ENCODE assay signal across 9 mouse cellular contexts in the genomic region with DNA sequence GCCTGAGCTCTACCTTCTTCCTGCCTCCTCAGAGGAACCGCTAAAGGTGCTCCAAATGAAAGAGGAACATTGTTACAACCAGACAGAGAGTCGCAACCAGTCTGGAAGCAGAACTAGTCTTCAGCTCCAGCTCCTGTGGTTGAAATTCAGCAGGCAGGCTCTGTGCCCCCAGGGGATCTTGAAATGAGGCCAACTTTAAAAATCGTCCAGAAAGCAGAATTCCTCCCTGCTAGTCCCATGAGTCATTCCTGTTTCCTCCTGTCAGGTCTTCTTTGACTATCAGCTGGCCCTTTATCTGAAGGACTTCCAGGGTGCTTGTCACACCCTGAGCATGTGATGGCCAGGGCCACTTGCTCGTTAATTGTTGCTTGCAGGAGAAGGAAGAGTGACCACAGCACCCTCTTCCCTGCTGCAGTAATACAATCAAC.
DNase-seq lines count a peak whose midpoint lies in the region; ATAC-seq and TF ChIP-seq lines count a peak whose summit lies in the region.
"Had no signal": no experiment of that assay in that cellular context is flagged by ENCODE, and none has a peak within 500 bp of the region (broad histone marks: within the 10 kb centered on the region; RNA-seq: fewer than 3 reads in every experiment).

No protein-coding gene starts in this region.

- H3K4me2 ChIP-seq in limb, embryonic 13.5 days (replicated peaks) = peak overlapping the region; percentile 23; the same call in 1 of the 2 replicates
- H3K4me2 ChIP-seq: liver, embryonic 15.5 days had no signal

- WGBS in limb, embryonic 13.5 days = 20% methylated on average over 4 of the region's 4 CpGs

- no peak overlapping the region for H3K4me3 ChIP-seq in left cerebral cortex, adult 2 months
- H3K4me3 ChIP-seq in limb, embryonic 13.5 days = no peak overlapping the region
- H3K4me3 ChIP-seq: liver, embryonic 15.5 days had no signal

- H3K27ac ChIP-seq in left cerebral cortex, adult 2 months = no peak overlapping the region
- H3K27ac ChIP-seq in limb, embryonic 13.5 days = peak overlapping the region; percentile 55
- H3K27ac ChIP-seq: liver, embryonic 15.5 days had no signal

- no peak overlapping the region for H3K9ac ChIP-seq in limb, embryonic 13.5 days
- H3K9ac ChIP-seq: liver, embryonic 15.5 days had no signal

- no peak for TF ChIP-seq CTCF in left cerebral cortex, adult 2 months (IDR thresholded peaks at IDR 0.05)

- no peaks in the 10 kb centered on the region for H3K36me3 ChIP-seq in limb, embryonic 13.5 days
- H3K36me3 ChIP-seq: liver, embryonic 15.5 days had no signal

- DNase-seq in left cerebral cortex, postnatal 4 days = peak; percentile 39
- no peak for DNase-seq in left cerebral cortex, adult 2 months (ENCODE audit: extremely low spot score in 1 of 2, low spot score in 2 of 2)
- DNase-seq in adipocyte (ENCODE audit: low spot score) = peak; percentile 41
- DNase-seq in heart, postnatal 4 days = peak; percentile 27
- DNase-seq in urinary bladder, postnatal 36 days (ENCODE audit: low spot score in 2 of 2) = no peak
- no peak for DNase-seq in thymus, adult 18-20 months

- ATAC-seq in common myeloid progenitor, adult 5-6 weeks (replicated peaks; ENCODE audit: low read depth, poor library complexity, severe bottlenecking) = peak; percentile 94
- ATAC-seq in limb, embryonic 13.5 days (ENCODE audit: low FRiP score, low read depth) = peak; percentile 44; the same call in 1 of the 2 replicates

- H3K4me1 ChIP-seq in limb, embryonic 13.5 days = peaks cover 17% of the 10 kb centered on the region
- H3K4me1 ChIP-seq: liver, embryonic 15.5 days had no signal

- no peaks in the 10 kb centered on the region for H3K9me3 ChIP-seq in limb, embryonic 13.5 days
- H3K9me3 ChIP-seq: liver, embryonic 15.5 days had no signal

- H3K27me3 ChIP-seq in limb, embryonic 13.5 days = no peaks in the 10 kb centered on the region
- H3K27me3 ChIP-seq: liver, embryonic 15.5 days had no signal

- intact Hi-C loops in left cerebral cortex, postnatal 4 days (cut with DNase I) = no loop called here
- intact Hi-C loops in left cerebral cortex, adult 2 months (cut with DNase I) = loop anchor here (5.0 kb wide), 1 partner anchor 139 kb away; no protein-coding TSS in a partner anchor

Comparison
In these comparisons a context has a peak if more than half of its experiments do, and no peak if none do; other contexts are left out.
1. DNase-seq: peak in left cerebral cortex, postnatal 4 days (single experiment), adipocyte (single experiment) and heart, postnatal 4 days (single experiment); none in left cerebral cortex, adult 2 months (0 of 2), urinary bladder, postnatal 36 days (0 of 2) and thymus, adult 18-20 months (0 of 2).